Mouse (Mus musculus): ENCODE data around the gene Prickle2.

The Prickle2 gene

GRCm38 (mm10) chr6:92589381-92590065 lies 116.4 kb downstream of the Prickle2 start:
- DNase-seq (ENCODE audit: low spot score in 2 of 2), result no peak

- no peak for DNase-seq (ENCODE audit: low spot score in 2 of 2)
Observed at GRCm38 (mm10) chr6:92584026-92584425, 121.9 kb downstream of the Prickle2 start.

GRCm38 (mm10) chr6:92575227-92575626 lies 130.7 kb downstream of the Prickle2 start:
- no peak for DNase-seq (ENCODE audit: low spot score in 2 of 2)

- DNase-seq (ENCODE audit: low spot score in 2 of 2), result no peak
Observed at GRCm38 (mm10) chr6:92572139-92572538, 133.8 kb downstream of the Prickle2 start.

GRCm38 (mm10) chr6:92570090-92570489 lies 135.9 kb downstream of the Prickle2 start:
- no peak for DNase-seq (ENCODE audit: low spot score in 2 of 2)

GRCm38 (mm10) chr6:92569283-92569682 lies 136.7 kb downstream of the Prickle2 start:
- DNase-seq (ENCODE audit: low spot score in 2 of 2), result no peak

- DNase-seq (ENCODE audit: low spot score in 2 of 2), result no peak
Observed at GRCm38 (mm10) chr6:92559261-92559660, 146.7 kb downstream of the Prickle2 start.

GRCm38 (mm10) chr6:92555675-92556074 lies 150.3 kb downstream of the Prickle2 start:
- DNase-seq (ENCODE audit: low spot score in 2 of 2), result no peak

GRCm38 (mm10) chr6:92553086-92553485 lies 152.9 kb downstream of the Prickle2 start:
- no peak for DNase-seq (ENCODE audit: low spot score in 2 of 2)

- DNase-seq (ENCODE audit: low spot score in 2 of 2), result no peak
Observed at GRCm38 (mm10) chr6:92549246-92549645, 156.7 kb downstream of the Prickle2 start.

GRCm38 (mm10) chr6:92545204-92545603 lies 160.8 kb downstream of the Prickle2 start:
- no peak for DNase-seq (ENCODE audit: low spot score in 2 of 2)

- DNase-seq (ENCODE audit: low spot score in 2 of 2), result no peak
Observed at GRCm38 (mm10) chr6:92543825-92544224, 162.1 kb downstream of the Prickle2 start.

- no peak for DNase-seq (ENCODE audit: low spot score in 2 of 2)
Observed at GRCm38 (mm10) chr6:92542402-92543101, 163.4 kb downstream of the Prickle2 start.

- no peak for DNase-seq (ENCODE audit: low spot score in 2 of 2)
Observed at GRCm38 (mm10) chr6:92534226-92535031, 171.5 kb downstream of the Prickle2 start.

GRCm38 (mm10) chr6:92533306-92534063 lies 172.5 kb downstream of the Prickle2 start:
- no peak for DNase-seq (ENCODE audit: low spot score in 2 of 2)

- DNase-seq (ENCODE audit: low spot score in 2 of 2), result no peak
Observed at GRCm38 (mm10) chr6:92532896-92533295, 173.1 kb downstream of the Prickle2 start.

GRCm38 (mm10) chr6:92532331-92532730 lies 173.6 kb downstream of the Prickle2 start:
- no peak for DNase-seq (ENCODE audit: low spot score in 2 of 2)

- DNase-seq (ENCODE audit: low spot score in 2 of 2), result no peak
Observed at GRCm38 (mm10) chr6:92526212-92526611, 179.7 kb downstream of the Prickle2 start.

GRCm38 (mm10) chr6:92525646-92526045 lies 180.3 kb downstream of the Prickle2 start:
- DNase-seq (ENCODE audit: low spot score in 2 of 2), result no peak

GRCm38 (mm10) chr6:92521526-92522075 lies 184.4 kb downstream of the Prickle2 start:
- no peak for DNase-seq (ENCODE audit: low spot score in 2 of 2)

- no peak for DNase-seq (ENCODE audit: low spot score in 2 of 2)
Observed at GRCm38 (mm10) chr6:92520088-92520875, 185.7 kb downstream of the Prickle2 start.

Data from natural killer cell, adult 2 months (primary cell).